Mouse (Mus musculus) kidney, adult 2 months (tissue): ENCODE measurements at regions not wholly inside any gene's neighbourhood (a gene's known extent, or its start where the extent isn't known, plus 50 kb on each side); places are given as distances from the start of the nearest gene placed in this dataset.

Source experiments
- CTCF ChIP-seq: fragments of 200-500 bp; conservative IDR thresholded peaks from 2 replicates; pipeline ENCODE4 v1.5.1; 2011; ENCODE audit warnings: low read depth, mild to moderate bottlenecking, control low read depth, low read length, moderate library complexity, mixed read lengths; ENCODE audit not compliant: insufficient read depth, insufficient read length
- POLR2A ChIP-seq: fragments of 200-500 bp; IDR thresholded peaks from one replicate; pipeline ENCODE4 v1.6.1; 2011; ENCODE audit warnings: low read depth, low read length, control low read depth

DNA sequence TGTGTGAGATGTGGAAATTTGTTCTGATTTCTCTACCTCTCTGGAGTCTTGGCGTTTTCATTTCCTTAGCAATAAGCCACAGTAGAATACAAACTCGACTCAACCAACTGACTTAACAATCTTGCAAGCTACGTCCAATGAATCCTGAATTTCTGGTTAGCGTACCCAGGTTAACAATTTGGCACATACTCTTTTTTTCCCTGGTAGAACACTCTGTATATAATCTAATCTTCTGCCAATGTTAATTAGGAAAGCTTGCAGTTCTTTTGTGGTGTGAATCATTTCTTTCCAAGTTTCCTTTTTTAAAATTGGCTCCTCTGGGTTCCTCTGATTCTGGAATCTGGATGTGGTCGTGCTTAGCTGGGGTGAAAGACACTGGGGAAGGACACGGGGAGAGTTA, 103.5 kb upstream of the Tmem178 start:
- TF ChIP-seq CTCF (no peak), POLR2A (no peak)
